Mouse (Mus musculus) lung, postnatal 0 days (tissue): Measurements from ENCODE around the gene Olfr263. TPM values are rescaled to one million over a fixed set of nuclear protein-coding genes. Genes with fewer than 3 reads are reported as not detected.

Source experiments
- ATAC-seq: fragments of 200-750 bp; cut with Nextera tagmentation; 2 replicates; pipeline ENCODE4 v1.8.0; 2017; ENCODE audit warnings: moderate library complexity
- DNase-seq: peaks from one replicate; pipeline ENCODE4 v3.0.0-alpha.2; 2016; ENCODE audit warnings: low spot score
- H3K27ac ChIP-seq: fragments of 300-500 bp; sonication (generic); 2 replicates; pipeline ENCODE4 v1.5.1; 2014; ENCODE audit warnings: antibody characterized with exemption, mild to moderate bottlenecking, low read length, mixed read lengths
- H3K27me3 ChIP-seq: fragments of 300-500 bp; sonication (generic); replicated peaks from 2 replicates; pipeline ENCODE4 v1.6.1; 2014; ENCODE audit warnings: low read length, mixed read lengths; ENCODE audit not compliant: insufficient read depth
- H3K36me3 ChIP-seq: fragments of 300-500 bp; sonication (generic); 2 replicates; pipeline ENCODE4 v1.6.1; 2014; ENCODE audit warnings: low read length, mixed read lengths; ENCODE audit not compliant: insufficient read depth
- H3K4me1 ChIP-seq: fragments of 300-500 bp; sonication (generic); 2 replicates; pipeline ENCODE4 v1.6.1; 2014; ENCODE audit warnings: antibody characterized with exemption, low read depth, low read length, mixed read lengths; ENCODE audit not compliant: insufficient read depth
- H3K4me2 ChIP-seq: fragments of 300-500 bp; sonication (generic); replicated peaks from 2 replicates; pipeline ENCODE4 v1.6.1; 2014; ENCODE audit warnings: low read depth, mild to moderate bottlenecking, low read length, moderate library complexity, mixed read lengths
- H3K4me3 ChIP-seq: fragments of 300-500 bp; sonication (generic); 2 replicates; pipeline ENCODE4 v1.5.1; 2014; ENCODE audit warnings: low read depth, low read length
- H3K9ac ChIP-seq: fragments of 300-500 bp; sonication (generic); replicated peaks from 2 replicates; pipeline ENCODE4 v1.6.1; 2014; ENCODE audit warnings: low read depth, mild to moderate bottlenecking
- H3K9me3 ChIP-seq: fragments of 300-500 bp; sonication (generic); 2 replicates; pipeline ENCODE4 v1.6.1; 2016; ENCODE audit warnings: low read length, mixed read lengths
- CTCF ChIP-seq: IDR thresholded peaks from 2 replicates; pipeline ENCODE4 v1.5.1; 2016; ENCODE audit warnings: antibody characterized with exemption, mild to moderate bottlenecking
- EP300 ChIP-seq: IDR thresholded peaks from 2 replicates; pipeline ENCODE4 v1.6.1; 2016; ENCODE audit warnings: antibody characterized with exemption, mild to moderate bottlenecking, control low read depth
- WGBS: fragments of 180-500 bp; shearing (Covaris S2); extraction: QIAGEN DNeasy Blood & Tissue Kit; methylation state at CpG from one replicate; pipeline ENCODE4 v1.1.7; 2014; 5-methylcytosine and 5-hydroxymethylcytosine counted together
- polyA plus RNA-seq: library from polyadenylated mRNA; unstranded; fragments of >200 nt; fragmentation: Nextera tagmentation; extraction: Ambion mirVana; gene quantifications from 2 replicates; pipeline ENCODE4 v1.2.1, GENCODE M21; 2015

Gene Olfr263
- polyA plus RNA-seq, 1 experiment from 2014 or later = not detected

DNA sequence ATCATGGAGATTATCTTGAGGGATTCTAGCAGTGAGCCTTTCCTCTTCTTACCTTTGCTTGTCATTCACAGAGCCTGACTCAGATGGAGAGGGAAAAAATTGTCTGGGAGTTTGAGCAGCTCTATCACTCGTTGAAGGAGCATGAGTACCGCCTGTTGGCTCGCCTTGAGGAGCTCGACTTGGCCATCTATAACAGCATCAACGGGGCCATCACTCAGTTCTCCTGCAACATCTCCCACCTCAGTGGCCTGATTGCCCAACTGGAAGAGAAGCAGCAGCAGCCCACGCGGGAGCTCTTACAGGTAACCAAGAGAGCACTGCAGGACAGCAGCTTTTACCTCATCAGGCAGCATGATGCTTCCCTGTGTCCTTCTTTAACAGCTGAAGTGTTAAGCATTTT, 54.2 kb downstream of the Olfr263 start:
- ATAC-seq = no peak
- no peak for DNase-seq
- WGBS = 82% methylated on average over 7 of the region's 7 CpGs

DNA sequence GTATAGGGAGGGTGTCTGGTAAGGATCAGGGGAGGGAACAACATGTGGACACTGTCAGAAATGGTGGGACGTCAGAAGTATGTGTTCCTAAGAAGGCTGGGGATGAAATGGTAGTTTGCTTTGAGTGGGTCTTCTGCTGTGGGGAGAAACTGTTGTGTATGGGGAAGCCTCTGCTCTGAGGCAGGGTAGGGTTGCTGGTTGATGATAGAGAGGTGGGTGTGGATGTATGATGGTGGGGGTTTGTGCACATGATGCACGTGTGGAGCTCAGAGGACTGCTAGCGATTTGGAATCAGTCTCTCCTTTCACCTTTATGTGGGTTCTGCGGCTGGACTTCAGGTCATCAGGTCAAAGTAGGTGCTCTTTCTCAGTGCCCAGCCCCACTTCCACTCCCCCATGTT, 56.1 kb downstream of the Olfr263 start:
- no peak overlapping the region for H3K4me2 ChIP-seq
- no peak overlapping the region for H3K4me3 ChIP-seq
- H3K4me1 ChIP-seq = peaks cover 8% of the 10 kb centered on the region; the same call in 1 of the 2 replicates
- DNase-seq (no peak), ATAC-seq (no peak)
- TF ChIP-seq EP300 (no peak), CTCF (no peak)
- H3K27ac ChIP-seq = no peak overlapping the region
- WGBS = 82% methylated on average over 4 of the region's 4 CpGs
- H3K36me3 ChIP-seq = peaks cover 16% of the 10 kb centered on the region
- no peaks in the 10 kb centered on the region for H3K27me3 ChIP-seq
- no peaks in the 10 kb centered on the region for H3K9me3 ChIP-seq
- no peak overlapping the region for H3K9ac ChIP-seq

More for the DNA sequence above, 54.2 kb downstream of the Olfr263 start:
- TF ChIP-seq EP300 (no peak), CTCF (no peak)
- Histone ChIP-seq H3K27ac (no peak overlapping the region), H3K4me2 (no peak overlapping the region), H3K4me3 (no peak overlapping the region), H3K9me3 (no peaks in the 10 kb centered on the region), H3K27me3 (no peaks in the 10 kb centered on the region), H3K36me3 (peaks cover 10% of the 10 kb centered on the region), H3K9ac (no peak overlapping the region), H3K4me1 (peaks cover 11% of the 10 kb centered on the region; the same call in 1 of the 2 replicates)

Other genes starting within 250 kb of the Olfr263 start
- gene Olfr1370, start 54.7 kb upstream of the Olfr263 start, polyA plus RNA-seq = not detected in 2 replicates
- not detected in 2 replicates for gene Olfr1369-ps1, start 18.2 kb upstream of the Olfr263 start, polyA plus RNA-seq
- not detected in 2 replicates for gene Olfr1368, start 16.2 kb downstream of the Olfr263 start, polyA plus RNA-seq
- gene Trim27, start 49.8 kb downstream of the Olfr263 start, polyA plus RNA-seq = 61.2 and 63.3 TPM in 2 replicates
- not detected in 2 replicates for gene Gpx5, start 163.1 kb downstream of the Olfr263 start, polyA plus RNA-seq
- 0.21 and 0.27 TPM in 2 replicates for gene Gpx6, start 182.5 kb downstream of the Olfr263 start, polyA plus RNA-seq
- gene Olfr1367, start 217.3 kb downstream of the Olfr263 start, polyA plus RNA-seq = not detected in 2 replicates
- 6.4 and 6.8 TPM in 2 replicates for gene Zscan12, start 233.2 kb downstream of the Olfr263 start, polyA plus RNA-seq